Mouse (Mus musculus) adrenal gland, postnatal 4 days (tissue): ENCODE measurements around the gene Golga3. TPM values are rescaled to one million over a fixed set of nuclear protein-coding genes. Genes with fewer than 3 reads are reported as not detected.

ENCODE experiments used
- DNase-seq, 2 experiments: peaks; one replicate each; pipeline ENCODE4 v3.0.0; 2021 to 2022; ENCODE audit warnings: low spot score in 2 of 2, mixed read lengths in 2 of 2
- total RNA-seq, 2 experiments: library from RNA; stranded (reverse); gene quantifications; 2 replicates each; pipeline ENCODE4 v1.2.3; 2021

Golga3 gene
- total RNA-seq, 2 experiments from 2014 or later, result 39.9 to 43.6 TPM

DNA sequence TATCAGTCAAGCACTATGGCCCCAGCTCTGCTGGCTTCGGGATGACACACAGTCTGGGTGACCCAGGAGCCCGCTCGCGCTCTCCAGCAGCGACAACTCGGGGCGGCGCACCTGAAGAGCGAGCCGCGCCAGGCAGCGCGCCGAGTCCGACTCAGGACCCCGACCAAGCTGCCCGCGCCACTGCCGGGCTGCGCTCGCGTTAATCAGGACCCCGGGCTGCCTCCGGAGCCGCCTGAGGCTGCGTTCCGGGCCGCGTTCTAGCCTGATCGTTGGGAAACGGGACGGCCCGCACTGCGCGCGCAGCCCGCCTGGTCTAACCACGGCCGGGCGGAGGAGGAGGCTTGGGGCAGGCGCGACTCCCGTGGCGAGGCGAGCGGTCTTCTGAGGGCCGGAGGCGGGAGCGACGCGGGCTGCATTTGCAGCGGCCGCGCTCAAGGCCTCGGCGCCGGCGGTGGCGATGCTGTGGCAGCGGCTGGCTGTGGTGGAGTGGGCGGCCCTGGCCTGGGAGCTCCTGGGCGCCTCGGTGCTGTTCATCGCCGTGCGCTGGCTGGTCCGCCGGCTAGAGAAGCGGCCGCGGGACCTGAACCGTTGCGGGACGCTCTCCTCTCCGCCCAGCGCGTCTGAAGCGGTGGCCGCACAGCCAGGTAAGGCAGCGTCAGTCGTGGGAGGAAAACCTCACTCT is 54.4 kb downstream of the Golga3 start, which contains the start of gene Ankle2:
Gene Ankle2, plus strand, starts transcription at position 225 of the 682 bp plus-strand sequence.
- DNase-seq, result peak; percentile 88 to 89

DNA sequence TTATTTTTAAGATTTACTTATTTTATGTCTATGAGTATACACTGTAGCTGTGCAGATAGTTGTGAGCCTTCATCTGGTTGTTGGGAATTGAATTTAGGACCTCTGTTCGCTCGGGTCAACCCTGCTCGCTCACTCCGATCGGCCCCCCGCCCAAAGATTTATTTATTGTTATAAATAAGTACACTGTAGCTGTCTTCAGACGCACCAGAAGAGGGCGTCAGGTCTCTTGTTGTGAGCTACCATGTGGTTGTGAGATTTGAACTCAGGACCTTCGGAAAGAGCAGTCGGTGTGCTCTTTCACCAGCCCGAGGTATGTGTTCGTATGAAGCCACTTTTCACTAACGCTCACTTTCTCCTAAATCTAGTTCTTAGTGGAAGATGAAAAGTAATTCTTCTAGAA is 55.1 kb downstream of the Golga3 start:
- DNase-seq, result no peak

DNA sequence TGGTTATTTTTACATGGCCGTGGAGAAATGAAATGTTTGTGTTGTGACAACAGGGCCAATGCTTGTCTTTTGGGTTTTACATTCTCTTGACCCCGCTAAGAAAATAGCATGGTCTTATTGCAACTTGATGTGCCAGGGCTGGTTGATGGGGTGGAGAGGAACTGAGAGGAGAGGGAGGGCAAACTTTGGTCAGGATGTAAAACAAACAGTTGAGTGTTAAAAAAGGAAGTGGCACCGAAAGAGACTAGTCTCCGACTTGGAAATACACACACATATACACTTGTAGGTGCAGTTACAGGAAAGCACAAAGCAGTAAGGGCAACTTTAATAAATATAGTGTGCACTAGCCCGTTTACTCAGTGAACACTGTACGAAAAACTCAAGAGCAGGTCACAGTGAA is 55.8 kb downstream of the Golga3 start:
- no peak for DNase-seq

DNA sequence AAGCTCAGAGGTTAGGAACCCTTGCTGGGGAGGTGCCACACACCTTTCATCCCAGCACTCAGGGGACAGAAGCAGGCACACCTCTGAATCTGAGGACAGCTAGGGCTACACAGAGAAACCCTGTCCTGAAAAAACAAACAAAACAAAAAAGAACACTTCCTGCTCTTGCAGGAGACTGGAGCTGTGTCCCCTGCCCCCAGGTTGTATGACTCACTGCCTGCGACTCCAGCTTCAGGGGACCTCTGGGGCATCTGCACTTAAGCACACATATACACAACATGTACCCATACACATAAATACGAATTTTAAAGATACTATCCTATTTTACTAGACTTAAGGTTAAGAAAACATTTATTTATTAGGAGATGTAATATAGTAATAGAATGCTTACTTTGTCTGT is 67.6 kb downstream of the Golga3 start:
- DNase-seq, result no peak

DNA sequence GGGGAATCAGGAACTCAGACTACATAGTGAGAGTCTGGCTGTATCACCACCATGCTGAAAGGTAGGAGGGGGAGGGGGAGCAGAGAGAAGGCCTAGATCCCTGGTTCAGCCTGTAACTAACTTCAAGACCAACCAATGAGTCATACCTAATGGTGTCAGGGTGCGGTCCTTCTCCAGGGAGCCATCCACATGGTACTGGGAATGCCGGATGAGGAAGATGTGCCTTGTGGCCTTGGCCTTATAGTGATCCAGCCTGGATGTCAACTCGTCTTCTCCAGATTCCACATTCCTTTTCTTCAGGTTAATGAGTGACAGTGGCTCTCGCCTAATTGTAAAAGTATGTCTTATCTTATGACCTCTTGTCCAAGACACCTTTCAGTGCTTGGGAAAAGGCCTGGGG is 90.4 kb downstream of the Golga3 start:
- no peak for DNase-seq

DNA sequence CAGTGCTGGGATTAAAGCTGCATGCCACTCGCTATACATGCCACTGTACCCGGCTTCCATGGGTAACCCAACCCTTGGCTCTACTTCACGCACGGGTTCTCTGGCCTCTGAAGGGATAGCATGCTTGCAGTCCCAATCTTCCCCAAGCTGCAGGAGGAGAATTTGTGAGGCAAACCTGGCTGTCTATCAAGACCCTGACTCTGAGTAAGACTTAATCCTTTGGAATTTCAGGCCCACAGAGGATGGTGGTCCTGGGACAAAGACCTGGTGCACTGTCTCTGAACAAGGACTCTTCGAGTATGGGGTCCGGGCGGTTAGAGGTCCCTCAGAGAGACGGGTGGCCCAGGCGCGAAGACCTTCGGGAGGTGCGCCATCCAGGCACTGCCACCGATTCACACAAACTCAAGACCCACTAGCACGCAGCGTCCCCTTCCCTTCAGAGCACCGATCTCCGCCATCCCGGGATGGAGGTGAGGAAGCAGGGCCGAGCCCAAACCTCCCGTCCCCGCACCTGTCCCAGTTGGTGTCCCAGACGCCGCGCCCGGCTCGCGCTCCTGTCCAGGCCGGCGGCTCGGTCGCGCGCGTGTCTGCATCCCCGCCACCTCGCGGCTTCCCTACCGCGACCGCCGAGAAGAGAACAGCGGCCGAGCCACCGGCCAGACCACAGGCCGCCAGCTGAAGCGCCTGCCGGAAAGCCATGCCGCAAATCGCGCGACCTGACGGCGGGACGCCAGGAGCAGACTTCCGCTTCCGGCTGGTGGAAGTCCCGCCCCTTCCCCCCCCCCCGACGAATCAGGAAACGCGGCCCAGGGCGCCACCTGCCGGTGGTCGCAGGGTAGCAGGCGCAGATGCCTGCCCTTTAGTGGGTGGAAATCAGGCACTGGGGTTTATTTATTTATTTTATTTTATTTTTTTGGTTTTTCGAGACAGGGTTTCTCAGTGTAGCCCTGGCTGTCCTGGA is 92.9 kb downstream of the Golga3 start, which contains the start of gene Pgam5:
Gene Pgam5, minus strand, starts transcription at position 773 of the 961 bp plus-strand sequence.
- peak; percentile 83 to 85 for DNase-seq

DNA sequence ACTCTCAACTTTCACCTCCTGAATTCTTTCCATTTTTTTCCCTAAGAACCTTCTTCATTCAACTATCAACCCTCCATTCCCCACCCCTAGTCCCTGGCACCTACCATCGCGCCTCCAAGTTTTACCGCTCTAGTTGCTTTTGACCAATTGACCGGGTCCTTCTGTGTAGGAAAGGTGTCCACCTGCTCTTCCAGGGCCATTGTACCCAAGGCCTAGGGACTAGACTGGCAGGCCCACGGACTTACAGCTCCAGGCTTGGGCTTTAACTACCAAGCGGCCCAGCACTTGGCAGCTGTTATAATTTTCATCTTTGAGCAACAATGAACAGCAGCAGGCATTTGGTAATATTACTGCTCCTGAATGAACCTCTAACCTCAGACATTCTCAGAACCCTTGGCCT is 93.7 kb downstream of the Golga3 start:
- DNase-seq, result no peak

DNA sequence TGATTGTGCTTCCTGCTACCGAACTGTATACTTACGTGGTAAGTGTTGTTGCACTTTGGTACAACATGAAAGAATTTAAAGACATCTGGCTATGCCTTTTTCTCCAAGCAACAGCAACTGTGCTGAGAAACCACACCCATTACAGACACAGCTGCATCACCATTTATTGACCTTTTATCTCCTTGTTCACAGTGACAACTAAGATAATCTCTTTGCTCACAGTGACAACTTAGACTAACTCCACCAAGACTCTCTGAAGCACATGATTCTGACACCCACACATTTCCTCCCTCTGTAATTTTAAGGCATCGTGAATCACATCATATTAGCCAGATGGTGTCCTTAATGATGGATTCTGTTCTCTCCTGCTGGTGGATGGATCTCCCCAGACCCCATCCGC is 97.6 kb downstream of the Golga3 start:
- DNase-seq, result no peak

DNA sequence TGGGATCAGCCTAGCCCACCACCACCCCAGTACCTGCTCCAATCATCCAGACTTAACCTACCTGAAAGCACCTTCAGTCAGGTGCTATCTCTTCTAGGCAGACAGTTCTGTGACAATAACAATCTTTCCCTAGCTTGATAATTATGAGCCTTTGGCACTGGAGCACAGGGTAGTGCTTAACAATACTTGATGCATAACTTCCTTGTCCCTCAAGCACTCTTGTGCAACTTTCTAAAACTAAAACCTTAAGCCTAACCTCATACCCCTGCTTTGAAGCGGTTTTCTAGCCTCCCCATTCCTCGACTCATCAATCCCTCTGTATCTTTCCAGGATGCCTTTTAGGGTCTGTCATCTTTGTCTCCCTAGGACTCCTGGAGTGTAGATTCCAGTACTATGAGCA is 98.3 kb downstream of the Golga3 start:
- no peak for DNase-seq

Other genes with a start within 250 kb of the Golga3 start
- 10 to 100 TPM; 33.3 to 33.5 TPM for gene Zfp932, start 180.2 kb upstream of the Golga3 start, total RNA-seq
- 10 to 100 TPM; 11.4 to 15.8 TPM for gene Gm17655, start 104.2 kb upstream of the Golga3 start, total RNA-seq
- gene Gm35315, start 82.3 kb upstream of the Golga3 start, total RNA-seq, result under 1 TPM; 0.65 to 0.87 TPM
- under 1 TPM; 0.20 to 0.25 TPM for gene Plcxd1, start 76.7 kb upstream of the Golga3 start, total RNA-seq
- gene Gtpbp6, start 68.5 kb upstream of the Golga3 start, total RNA-seq, result 10 to 100 TPM; 58.3 to 59.9 TPM
- gene Zfp605, start 66.6 kb upstream of the Golga3 start, total RNA-seq, result 1 to 10 TPM; 7.6 to 8.2 TPM
- 10 to 100 TPM; 48.3 to 54.5 TPM for gene Chfr, start 40.9 kb upstream of the Golga3 start, total RNA-seq
- 10 to 100 TPM; 47.2 to 48.3 TPM for gene Ankle2, start 54.3 kb downstream of the Golga3 start, total RNA-seq
- gene Pgam5, start 93.2 kb downstream of the Golga3 start, total RNA-seq, result 10 to 100 TPM; 48.1 to 49.0 TPM
- gene Pxmp2, start 109.5 kb downstream of the Golga3 start, total RNA-seq, result 10 to 100 TPM; 12.9 to 16.3 TPM
- gene Pole, start 109.6 kb downstream of the Golga3 start, total RNA-seq, result 10 to 100 TPM; 18.1 to 22.2 TPM
- under 1 TPM; 0.84 to 0.87 TPM for gene P2rx2, start 166.5 kb downstream of the Golga3 start, total RNA-seq
- gene Lrcol1, start 168.0 kb downstream of the Golga3 start, total RNA-seq, result not detected